Mouse (Mus musculus): ENCODE measurements around the gene Bank1.

GRCm38 (mm10) chr3:136084066-136084465 is 241.8 kb downstream of the Bank1 start:
- TF ChIP-seq CTCF (IDR thresholded peaks at IDR 0.05; ENCODE audit: low read depth, low read length) (no peak), TAL1 (conservative IDR thresholded peaks at IDR 0.05; ENCODE audit: low read depth, low read length) (no peak), GATA1 (IDR thresholded peaks at IDR 0.05; ENCODE audit: borderline replicate concordance, low read length) (no peak)
